Mouse (Mus musculus) forebrain, embryonic 16.5 days (tissue): ENCODE data around the gene F9. TPM values are rescaled to one million over a fixed set of nuclear protein-coding genes. Genes with fewer than 3 reads are reported as not detected.
"Not testable (repeated sequence)": the region's sequence is repeated elsewhere in the genome, so short reads cannot be mapped to it uniquely, and the experiment has no call there.

Source experiments
- ATAC-seq: fragments of 200-750 bp; cut with Nextera tagmentation; 2 replicates; pipeline ENCODE4 v1.8.0; 2017; ENCODE audit warnings: mild to moderate bottlenecking, moderate library complexity
- H3K27ac ChIP-seq: fragments of 300-500 bp; sonication (generic); 2 replicates; pipeline ENCODE4 v1.5.1; 2014; ENCODE audit warnings: low read length, control low read depth
- H3K27me3 ChIP-seq: fragments of 300-500 bp; sonication (generic); replicated peaks from 2 replicates; pipeline ENCODE4 v1.6.1; 2014; ENCODE audit warnings: low read length; ENCODE audit not compliant: control insufficient read depth, insufficient read depth
- H3K36me3 ChIP-seq: fragments of 300-500 bp; sonication (generic); 2 replicates; pipeline ENCODE4 v1.6.1; 2014; ENCODE audit not compliant: control insufficient read depth, insufficient read depth
- H3K4me1 ChIP-seq: fragments of 300-500 bp; sonication (generic); replicated peaks from 2 replicates; pipeline ENCODE4 v1.6.1; 2014; ENCODE audit warnings: low read length; ENCODE audit not compliant: control insufficient read depth, insufficient read depth
- H3K4me2 ChIP-seq: fragments of 300-500 bp; sonication (generic); 2 replicates; pipeline ENCODE4 v1.6.1; 2014; ENCODE audit warnings: mild to moderate bottlenecking, low read length, control low read depth
- H3K4me3 ChIP-seq: fragments of 300-500 bp; sonication (generic); replicated peaks from 2 replicates; pipeline ENCODE4 v1.5.1; 2014; ENCODE audit warnings: mild to moderate bottlenecking, low read length, control low read depth
- H3K9ac ChIP-seq: fragments of 300-500 bp; sonication (generic); replicated peaks from 2 replicates; pipeline ENCODE4 v1.6.1; 2014; ENCODE audit warnings: low read depth, low read length, control low read depth
- H3K9me3 ChIP-seq: fragments of 300-500 bp; sonication (generic); 2 replicates; pipeline ENCODE4 v1.6.1; 2016; ENCODE audit warnings: low read length; ENCODE audit not compliant: control insufficient read depth
- WGBS: fragments of 180-500 bp; shearing (Covaris S2); extraction: QIAGEN DNeasy Blood & Tissue Kit; methylation state at CpG from one replicate; pipeline ENCODE4 v1.1.7; 2014; 5-methylcytosine and 5-hydroxymethylcytosine counted together
- polyA plus RNA-seq: library from polyadenylated mRNA; unstranded; fragments of >200 nt; fragmentation: Nextera tagmentation; extraction: Ambion mirVana; gene quantifications from 2 replicates; pipeline ENCODE4 v1.2.1, GENCODE M21; 2015

The F9 gene
- polyA plus RNA-seq = not detected in 2 replicates

- H3K36me3 ChIP-seq = no peaks in the 10 kb centered on the region
- H3K27me3 ChIP-seq = no peaks in the 10 kb centered on the region
- H3K9me3 ChIP-seq = no peaks in the 10 kb centered on the region
- ATAC-seq = no peak
- H3K4me3 ChIP-seq = no peak within 1 kb of the TSS
- no peak within 1 kb of the TSS for H3K9ac ChIP-seq
- H3K27ac ChIP-seq = no peak within 1 kb of the TSS
- H3K4me1 ChIP-seq = no peaks in the 10 kb centered on the region
- H3K4me2 ChIP-seq = no peak within 1 kb of the TSS
- WGBS = 86% methylated on average over 10 of the region's 10 CpGs
These were observed at the start of gene F9 for GRCm38 (mm10) chrX:59999221-60000083. Gene F9, plus strand, starts transcription at chrX:59999464.

- not testable (repeated sequence) for H3K4me2 ChIP-seq, ATAC-seq, H3K4me3 ChIP-seq, H3K9me3 ChIP-seq, H3K27ac ChIP-seq, H3K9ac ChIP-seq, H3K36me3 ChIP-seq, H3K4me1 ChIP-seq, H3K27me3 ChIP-seq
These were observed 29.5 kb upstream of the F9 start for GRCm38 (mm10) chrX:59969767-59970166.

- H3K27ac ChIP-seq = no peak overlapping the region
- H3K36me3 ChIP-seq = no peaks in the 10 kb centered on the region
- no peak for ATAC-seq
- no peak overlapping the region for H3K4me3 ChIP-seq
- H3K9ac ChIP-seq = no peak overlapping the region
- no peaks in the 10 kb centered on the region for H3K9me3 ChIP-seq
- no peaks in the 10 kb centered on the region for H3K4me1 ChIP-seq
- no peak overlapping the region for H3K4me2 ChIP-seq
- no peaks in the 10 kb centered on the region for H3K27me3 ChIP-seq
- 85% methylated on average over 3 of the region's 3 CpGs for WGBS
These were observed 800 bp downstream of the F9 start for GRCm38 (mm10) chrX:60000084-60000443.

- H3K9ac ChIP-seq = no peak overlapping the region
- no peaks in the 10 kb centered on the region for H3K36me3 ChIP-seq
- no peak overlapping the region for H3K4me3 ChIP-seq
- no peaks in the 10 kb centered on the region for H3K27me3 ChIP-seq
- H3K4me1 ChIP-seq = no peaks in the 10 kb centered on the region
- H3K27ac ChIP-seq = no peak overlapping the region
- 85% methylated on average over 2 of the region's 2 CpGs for WGBS
- ATAC-seq = no peak
- no peaks in the 10 kb centered on the region for H3K9me3 ChIP-seq
- no peak overlapping the region for H3K4me2 ChIP-seq
These were observed 2.2 kb downstream of the F9 start for GRCm38 (mm10) chrX:60001461-60001860.

- Histone ChIP-seq H3K9ac (no peak overlapping the region), H3K4me1 (no peaks in the 10 kb centered on the region), H3K4me2 (no peak overlapping the region), H3K27me3 (no peaks in the 10 kb centered on the region), H3K36me3 (no peaks in the 10 kb centered on the region), H3K27ac (no peak overlapping the region), H3K9me3 (no peaks in the 10 kb centered on the region), H3K4me3 (no peak overlapping the region)
- no peak for ATAC-seq
These were observed 13.9 kb downstream of the F9 start for GRCm38 (mm10) chrX:60013084-60013676.

- no peak overlapping the region for H3K4me2 ChIP-seq
- no peak for ATAC-seq
- H3K27me3 ChIP-seq = no peaks in the 10 kb centered on the region
- H3K9me3 ChIP-seq = no peaks in the 10 kb centered on the region
- H3K9ac ChIP-seq = no peak overlapping the region
- WGBS = 83% methylated on average over 1 of the region's 1 CpGs
- no peaks in the 10 kb centered on the region for H3K36me3 ChIP-seq
- H3K4me1 ChIP-seq = no peaks in the 10 kb centered on the region
- H3K4me3 ChIP-seq = no peak overlapping the region
- H3K27ac ChIP-seq = no peak overlapping the region
These were observed 15.3 kb downstream of the F9 start for GRCm38 (mm10) chrX:60014588-60014987.

- H3K9ac ChIP-seq = no peak overlapping the region
- H3K9me3 ChIP-seq = no peaks in the 10 kb centered on the region
- no peak overlapping the region for H3K4me3 ChIP-seq
- ATAC-seq = no peak
- H3K4me1 ChIP-seq = no peaks in the 10 kb centered on the region
- no peaks in the 10 kb centered on the region for H3K27me3 ChIP-seq
- WGBS = 86% methylated on average over 4 of the region's 4 CpGs
- H3K27ac ChIP-seq = no peak overlapping the region
- no peak overlapping the region for H3K4me2 ChIP-seq
- H3K36me3 ChIP-seq = no peaks in the 10 kb centered on the region
These were observed 21.7 kb downstream of the F9 start for GRCm38 (mm10) chrX:60021007-60021406.

GRCm38 (mm10) chrX:60021595-60021994, 22.3 kb downstream of the F9 start:
- WGBS = 59% methylated on average over 2 of the region's 2 CpGs
- no peaks in the 10 kb centered on the region for H3K4me1 ChIP-seq
- H3K9ac ChIP-seq = no peak overlapping the region
- H3K9me3 ChIP-seq = no peaks in the 10 kb centered on the region
- H3K27ac ChIP-seq = no peak overlapping the region
- H3K36me3 ChIP-seq = no peaks in the 10 kb centered on the region
- no peak overlapping the region for H3K4me3 ChIP-seq
- ATAC-seq = no peak
- no peaks in the 10 kb centered on the region for H3K27me3 ChIP-seq
- no peak overlapping the region for H3K4me2 ChIP-seq

- H3K4me1 ChIP-seq = no peaks in the 10 kb centered on the region
- H3K4me2 ChIP-seq = no peak overlapping the region
- 0 out of 2 replicates have a peak, but pooled peaks have one; percentile 47 for ATAC-seq
- no peak overlapping the region for H3K27ac ChIP-seq
- H3K36me3 ChIP-seq = no peaks in the 10 kb centered on the region
- H3K9me3 ChIP-seq = no peaks in the 10 kb centered on the region
- H3K27me3 ChIP-seq = no peaks in the 10 kb centered on the region
- H3K9ac ChIP-seq = no peak overlapping the region
- H3K4me3 ChIP-seq = no peak overlapping the region
- 12% methylated on average over 3 of the region's 3 CpGs for WGBS
These were observed 27.4 kb downstream of the F9 start for GRCm38 (mm10) chrX:60026654-60027053.
